Mouse (Mus musculus) spleen, adult 2 months (tissue): ENCODE data around the gene Rreb1. TPM values are rescaled to one million over a fixed set of nuclear protein-coding genes. Genes with fewer than 3 reads are reported as not detected.
A peak's percentile ranks its signal among the peaks of the same experiment; 100 is the strongest.

Experiments
- DNase-seq, 2 experiments: peaks; one replicate each; pipeline versions ENCODE4 v3.0.0 to v3.0.0-alpha.2; 2012 to 2021; ENCODE audit warnings: low spot score in 2 of 2, low read depth in 1 of 2
- H3K27ac ChIP-seq: fragments of 200-500 bp; 2 replicates; pipeline ENCODE4 v1.5.1; 2012; ENCODE audit warnings: low read length, inconsistent platforms; ENCODE audit not compliant: insufficient read depth
- H3K27me3 ChIP-seq: fragments of 200-500 bp; 2 replicates; pipeline ENCODE4 v1.6.1; 2012; ENCODE audit warnings: mild to moderate bottlenecking, moderate library complexity, low read length, inconsistent platforms; ENCODE audit not compliant: control insufficient read depth, insufficient read depth
- H3K36me3 ChIP-seq: fragments of 200-500 bp; 2 replicates; pipeline ENCODE4 v1.6.1; 2012; ENCODE audit warnings: mild to moderate bottlenecking, low read length, inconsistent platforms; ENCODE audit not compliant: control insufficient read depth, insufficient read depth
- H3K4me1 ChIP-seq: fragments of 200-500 bp; 2 replicates; pipeline ENCODE4 v1.6.1; 2011; ENCODE audit warnings: inconsistent platforms; ENCODE audit not compliant: control insufficient read depth, insufficient read depth, insufficient read length
- H3K4me3 ChIP-seq: fragments of 200-500 bp; 2 replicates; pipeline ENCODE4 v1.5.1; 2011; ENCODE audit warnings: mild to moderate bottlenecking, inconsistent platforms; ENCODE audit not compliant: insufficient read depth, insufficient read length; ENCODE audit errors: extremely low read depth
- CTCF ChIP-seq: fragments of 200-500 bp; IDR thresholded peaks from 2 replicates; pipeline ENCODE4 v1.5.1; 2011; ENCODE audit warnings: mild to moderate bottlenecking, inconsistent platforms; ENCODE audit not compliant: insufficient read depth, insufficient read length, insufficient replicate concordance; ENCODE audit errors: extremely low read depth
- POLR2A ChIP-seq: fragments of 200-500 bp; IDR thresholded peaks from 2 replicates; pipeline ENCODE4 v1.6.1; 2011; ENCODE audit warnings: low read depth, low read length, inconsistent platforms
- WGBS: fragments of 180-500 bp; shearing (Covaris S2); methylation state at CpG from one replicate; pipeline ENCODE4 v1.1.7; 2018; 5-methylcytosine and 5-hydroxymethylcytosine counted together
- polyA plus RNA-seq: library from polyadenylated mRNA; depleted of rRNA; stranded (reverse); fragments of >200 nt; gene quantifications from 2 replicates; pipeline ENCODE4 v1.2.3, GENCODE M21; 2012

The Rreb1 gene
- polyA plus RNA-seq, 1 experiment: 15.5 TPM

DNA sequence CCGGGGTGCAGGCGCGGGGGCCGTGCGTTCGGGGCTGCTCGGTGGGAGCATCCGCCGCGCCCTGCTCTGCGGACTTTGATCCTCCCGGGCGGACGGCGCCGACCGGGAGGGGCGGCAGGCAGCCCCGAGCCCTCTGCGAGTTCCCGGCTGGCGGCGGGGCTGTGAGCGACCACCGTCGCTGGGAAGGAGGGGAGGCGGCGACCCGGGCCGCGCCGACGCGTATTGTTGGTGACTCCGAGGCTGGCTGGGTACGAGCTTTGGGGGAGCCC is 48.7 kb downstream of the Rreb1 start:
- WGBS: under 1% methylated on average over 35 of the region's 36 CpGs
- H3K27ac ChIP-seq: peak overlapping the region; percentile 89
- H3K36me3 ChIP-seq: no peaks in the 10 kb centered on the region
- H3K4me1 ChIP-seq: peaks cover 15% of the 10 kb centered on the region
- TF ChIP-seq POLR2A: no peak
- TF ChIP-seq CTCF: no peak
- H3K4me3 ChIP-seq: peak overlapping the region; percentile 89
- no peaks in the 10 kb centered on the region for H3K27me3 ChIP-seq
- DNase-seq: no peak

DNA sequence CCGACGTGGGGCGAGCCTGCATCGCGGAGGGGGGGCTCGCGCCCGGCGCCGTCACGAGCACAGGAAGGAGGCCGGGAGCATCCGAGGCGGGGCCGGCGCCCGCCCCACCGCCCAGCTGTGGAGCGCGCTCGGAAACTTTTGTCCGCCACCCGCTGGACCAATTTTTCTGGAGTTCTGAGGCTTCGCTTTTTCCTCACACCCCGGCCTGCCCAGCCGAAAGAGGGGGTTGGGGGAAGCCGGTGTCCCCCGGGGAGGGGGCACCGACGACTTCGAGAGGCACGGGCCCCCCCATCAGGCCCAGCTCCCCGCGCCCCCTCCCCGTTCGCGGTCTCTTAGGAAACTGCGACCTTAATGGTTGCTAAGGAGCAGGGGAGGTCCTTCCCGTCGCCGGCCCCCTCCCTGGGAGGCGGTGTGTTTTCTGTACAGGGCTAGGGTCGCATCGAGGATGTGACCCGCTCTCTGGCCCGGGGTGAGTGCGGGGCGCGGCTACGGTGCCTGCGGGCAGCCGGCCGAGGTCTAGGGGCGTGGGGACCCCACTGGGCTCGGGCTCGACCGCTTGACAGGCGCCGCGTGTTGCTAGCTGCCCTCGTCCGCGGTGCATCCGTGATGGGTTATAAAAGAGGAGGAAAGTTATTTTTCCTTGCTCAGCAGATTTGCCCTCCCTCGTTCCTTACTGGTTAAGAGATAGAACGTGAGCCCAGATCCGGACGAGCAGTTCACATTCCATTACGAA is 49.2 kb downstream of the Rreb1 start:
- Histone ChIP-seq H3K36me3 (no peaks in the 10 kb centered on the region), H3K27me3 (no peaks in the 10 kb centered on the region), H3K27ac (peak overlapping the region; percentile 89), H3K4me1 (peaks cover 20% of the 10 kb centered on the region), H3K4me3 (peak overlapping the region; percentile 89)
- TF ChIP-seq CTCF (no peak), POLR2A (no peak)
- WGBS: under 1% methylated on average over 61 of the region's 69 CpGs
- DNase-seq: peak in 1 of 2 experiments; percentile 76

DNA sequence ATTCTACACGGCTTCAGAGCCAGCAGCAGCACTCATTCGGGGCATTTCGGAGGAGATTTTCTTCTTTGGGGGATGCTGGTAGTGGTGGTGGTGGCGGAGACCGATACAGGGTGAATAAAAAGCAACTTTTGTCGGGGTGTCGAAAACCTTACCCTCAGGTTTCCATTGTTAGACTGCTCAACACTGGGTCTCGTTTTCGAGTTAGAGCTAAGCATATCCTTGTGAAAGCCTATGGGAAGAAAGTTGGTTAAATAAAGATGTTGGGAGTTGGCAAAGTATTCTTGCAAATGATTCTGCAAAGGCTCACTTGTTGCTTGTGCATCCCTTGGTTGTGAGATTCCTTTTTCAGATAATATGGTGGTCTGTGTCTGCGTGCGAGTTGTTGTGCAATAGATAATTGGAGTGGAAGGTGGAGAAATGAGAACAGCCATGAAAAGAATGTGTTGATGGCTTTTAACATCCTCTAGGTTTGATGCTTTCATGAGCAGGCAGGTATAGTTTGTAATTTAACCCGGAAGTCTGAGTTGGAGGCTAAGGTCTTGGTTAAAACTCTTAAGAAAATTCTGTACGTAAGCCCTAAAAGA is 49.9 kb downstream of the Rreb1 start:
- Histone ChIP-seq H3K4me1 (peaks cover 26% of the 10 kb centered on the region), H3K4me3 (peak overlapping the region; percentile 89), H3K27ac (no peak overlapping the region), H3K27me3 (no peaks in the 10 kb centered on the region), H3K36me3 (no peaks in the 10 kb centered on the region)
- 28% methylated on average over 13 of the region's 13 CpGs for WGBS
- DNase-seq: no peak
- TF ChIP-seq POLR2A: no peak
- TF ChIP-seq CTCF: no peak

GRCm38 (mm10) chr13:37828928-37829327 is 50.7 kb downstream of the Rreb1 start:
- TF ChIP-seq CTCF (no peak), POLR2A (no peak)

DNA sequence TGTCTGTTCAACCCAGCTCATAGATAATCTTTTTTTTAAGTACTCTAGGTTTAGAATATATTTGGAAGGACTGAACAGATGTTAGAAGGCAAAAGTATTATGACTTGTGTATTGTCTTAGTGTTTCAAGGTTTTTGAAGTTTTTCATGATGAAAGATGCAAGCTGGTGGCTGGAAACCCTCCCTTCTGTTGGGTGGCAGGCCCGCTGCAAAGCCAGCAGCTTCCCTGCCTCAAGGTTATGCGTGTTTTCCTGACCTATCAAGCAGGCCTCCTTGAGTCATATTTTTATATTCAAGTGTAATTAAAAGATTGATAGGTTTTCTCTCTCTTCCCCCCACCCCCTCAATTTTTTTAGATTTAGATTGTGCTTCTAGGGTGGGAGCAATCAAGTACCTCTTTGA is 52.1 kb downstream of the Rreb1 start:
- H3K27ac ChIP-seq: no peak overlapping the region

More at GRCm38 (mm10) chr13:37828928-37829327, 50.7 kb downstream of the Rreb1 start:
- 78% methylated on average over 6 of the region's 6 CpGs for WGBS
- Histone ChIP-seq H3K4me3 (no peak overlapping the region), H3K27me3 (no peaks in the 10 kb centered on the region), H3K4me1 (peaks cover 31% of the 10 kb centered on the region), H3K36me3 (no peaks in the 10 kb centered on the region), H3K27ac (no peak overlapping the region)
- DNase-seq: no peak

GRCm38 (mm10) chr13:37830874-37831311 is 52.7 kb downstream of the Rreb1 start:
- DNase-seq: no peak
- TF ChIP-seq POLR2A (no peak), CTCF (no peak)
- Histone ChIP-seq H3K4me1 (peaks cover 31% of the 10 kb centered on the region), H3K27me3 (no peaks in the 10 kb centered on the region), H3K36me3 (no peaks in the 10 kb centered on the region), H3K27ac (no peak overlapping the region), H3K4me3 (no peak overlapping the region)
- WGBS: 48% methylated on average over 4 of the region's 4 CpGs

More for the DNA sequence above, 52.1 kb downstream of the Rreb1 start:
- Histone ChIP-seq H3K4me1 (peaks cover 31% of the 10 kb centered on the region), H3K4me3 (no peak overlapping the region), H3K27me3 (no peaks in the 10 kb centered on the region), H3K36me3 (no peaks in the 10 kb centered on the region)
- no peak for DNase-seq
- 80% methylated on average over 2 of the region's 2 CpGs for WGBS
- no peak for TF ChIP-seq CTCF
- TF ChIP-seq POLR2A: no peak

DNA sequence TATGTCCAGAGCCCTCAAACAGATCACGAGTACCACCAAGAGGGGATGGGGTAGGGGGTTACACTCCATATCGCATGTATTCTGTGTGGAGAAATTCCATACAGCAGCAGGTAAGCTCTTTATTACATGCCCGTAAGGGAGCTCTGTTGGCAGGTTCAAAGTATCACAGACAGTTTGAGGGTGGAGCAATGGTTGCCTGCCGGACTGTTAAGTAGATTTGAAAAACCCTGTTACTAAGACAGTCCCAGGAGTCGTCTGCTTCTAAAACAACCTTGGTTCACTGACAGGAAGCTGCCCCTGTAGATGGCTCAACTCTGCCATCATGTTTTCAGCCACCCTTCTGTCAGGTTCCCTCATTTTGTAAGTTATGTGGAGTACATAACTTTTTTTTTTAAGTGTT is 54.3 kb downstream of the Rreb1 start:
- Histone ChIP-seq H3K4me1 (peaks cover 31% of the 10 kb centered on the region), H3K27ac (no peak overlapping the region; the same call in 1 of the 2 replicates), H3K27me3 (no peaks in the 10 kb centered on the region), H3K36me3 (no peaks in the 10 kb centered on the region), H3K4me3 (no peak overlapping the region)
- no peak for TF ChIP-seq POLR2A
- TF ChIP-seq CTCF: no peak
- WGBS: 48% methylated on average over 5 of the region's 5 CpGs
- no peak for DNase-seq
